Mouse (Mus musculus): ENCODE measurements around the gene Sec14l3.
"Not testable (repeated sequence)": the region's sequence is repeated elsewhere in the genome, so short reads cannot be mapped to it uniquely, and the experiment has no call there.

Sec14l3 gene

GRCm38 (mm10) chr11:4103522-4103921, 38.9 kb downstream of the Sec14l3 start:
- no peak for DNase-seq

- DNase-seq, result no peak
Observed at GRCm38 (mm10) chr11:4104989-4105388, 40.3 kb downstream of the Sec14l3 start.

DNA sequence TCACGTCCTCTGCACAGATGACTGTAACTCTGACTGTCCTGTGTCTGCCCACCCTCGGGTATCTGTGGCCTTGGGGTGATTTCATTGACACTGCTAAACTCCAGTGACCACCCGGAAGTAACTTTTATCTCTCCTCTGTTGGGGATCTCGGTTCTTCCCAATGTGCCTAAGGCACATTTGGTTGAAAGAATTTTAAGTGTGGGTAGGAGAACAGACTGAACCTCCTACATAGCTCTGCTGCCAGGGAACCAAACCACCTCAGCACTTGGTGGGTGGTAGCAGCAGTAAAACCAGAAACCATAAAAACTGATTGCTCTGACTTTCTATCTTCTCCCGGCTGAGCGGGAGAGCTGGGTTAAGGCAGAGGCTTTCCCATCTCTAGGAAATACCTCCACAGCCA, 40.8 kb downstream of the Sec14l3 start:
- no peak for DNase-seq

GRCm38 (mm10) chr11:4107901-4108300, 43.3 kb downstream of the Sec14l3 start:
- not testable (repeated sequence) for DNase-seq

DNA sequence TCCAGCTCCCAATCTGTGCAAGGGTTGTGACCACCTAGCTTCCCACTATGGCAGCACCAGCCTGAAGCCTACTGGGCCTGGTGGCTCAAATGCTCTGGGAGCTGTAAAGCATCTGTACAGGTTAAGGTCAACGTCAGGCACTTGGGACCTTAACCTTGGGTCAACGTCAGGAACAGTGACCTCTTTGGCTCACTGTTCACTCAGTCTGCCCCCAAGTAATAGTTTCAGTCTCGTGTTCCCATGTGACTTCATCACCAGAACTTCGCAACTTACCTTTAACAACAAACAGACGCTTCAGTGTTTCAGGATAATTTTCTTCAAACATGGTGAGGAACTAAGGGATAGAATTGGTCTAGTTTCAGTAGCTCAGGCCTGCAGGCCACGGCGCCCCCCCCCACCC, 44.0 kb downstream of the Sec14l3 start:
- DNase-seq, result no peak

GRCm38 (mm10) chr11:4112033-4112432, 47.4 kb downstream of the Sec14l3 start:
- no peak for DNase-seq

DNA sequence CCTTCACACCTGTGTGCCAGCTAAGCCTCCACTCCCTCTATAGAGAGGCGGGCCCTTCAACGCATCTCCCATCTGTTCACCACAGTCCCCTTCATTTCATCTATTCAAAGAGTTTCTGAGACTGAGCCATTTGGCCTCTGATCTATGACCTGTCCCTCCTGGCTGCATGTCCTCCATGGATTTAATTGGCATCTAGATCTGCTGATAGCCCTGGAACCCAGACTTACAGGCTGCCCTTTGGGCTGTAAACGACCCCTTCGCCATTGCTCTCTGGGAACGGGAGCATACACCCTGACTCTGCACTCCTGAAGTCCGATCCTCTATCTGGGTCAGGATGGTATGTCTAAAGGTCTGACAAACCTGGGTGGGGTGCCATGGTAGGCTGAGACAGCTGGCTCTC, 48.2 kb downstream of the Sec14l3 start:
- no peak for DNase-seq

DNA sequence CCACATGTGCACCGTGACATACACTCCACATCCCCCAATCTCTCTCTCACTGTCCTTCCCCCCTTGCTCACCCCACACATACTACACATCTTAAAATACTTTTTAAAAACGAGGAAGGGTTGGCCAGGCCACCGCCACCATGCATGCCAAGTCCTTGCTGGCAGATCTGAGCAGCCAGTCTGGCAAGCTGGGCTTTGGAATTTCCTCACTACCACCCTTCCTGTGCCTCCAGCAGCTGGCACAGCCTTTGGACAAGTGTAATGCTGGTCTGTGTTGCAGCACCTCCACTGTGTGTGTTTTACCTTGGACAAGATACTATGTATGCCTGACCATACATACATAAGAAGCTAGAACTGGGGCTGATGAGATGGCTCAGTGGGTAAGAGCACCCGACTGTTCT, 48.9 kb downstream of the Sec14l3 start:
- DNase-seq, result no peak

- DNase-seq, result no peak
Observed at GRCm38 (mm10) chr11:4113970-4114369, 49.3 kb downstream of the Sec14l3 start.

DNA sequence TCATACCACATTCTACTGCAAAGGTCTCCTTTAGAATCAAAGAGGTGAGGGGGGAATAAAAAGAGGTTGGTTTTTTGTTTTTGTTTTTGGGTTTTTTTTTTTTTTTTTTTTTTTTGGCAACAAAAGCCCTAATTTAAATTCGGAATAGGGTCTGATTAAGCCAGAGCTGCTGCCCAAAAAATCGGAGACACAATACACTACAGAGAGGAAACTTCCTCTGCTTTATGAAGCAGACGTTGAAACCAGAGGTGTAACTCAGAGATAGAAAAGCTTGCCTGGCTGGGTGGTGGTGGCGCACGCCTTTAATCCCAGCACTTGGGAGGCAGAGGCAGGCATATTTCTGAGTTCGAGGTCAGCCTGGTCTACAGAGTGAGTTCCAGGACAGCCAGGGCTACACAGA, 49.9 kb downstream of the Sec14l3 start:
- DNase-seq, result not testable (repeated sequence)

DNA sequence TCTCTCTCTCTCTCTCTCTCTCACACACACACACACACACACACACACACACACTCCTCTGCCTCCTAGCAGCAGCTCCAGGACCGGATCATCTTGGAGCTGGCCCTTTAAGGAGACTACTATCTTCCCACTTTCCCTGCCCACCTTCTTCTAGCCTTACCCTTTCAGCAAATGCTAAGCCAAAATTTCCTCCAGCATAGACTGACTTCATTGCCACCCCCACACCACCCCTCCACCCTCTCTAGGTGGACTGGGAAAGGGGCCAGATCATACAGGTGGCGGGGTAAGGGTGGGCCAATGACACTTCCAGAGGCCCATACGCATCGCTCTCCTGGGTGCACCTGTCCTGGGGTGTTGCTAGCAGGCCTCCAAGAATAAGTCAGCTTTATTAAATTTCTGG, 50.8 kb downstream of the Sec14l3 start:
- DNase-seq, result no peak

GRCm38 (mm10) chr11:4116458-4117141, 52.0 kb downstream of the Sec14l3 start:
- peak; percentile 27 for DNase-seq

DNA sequence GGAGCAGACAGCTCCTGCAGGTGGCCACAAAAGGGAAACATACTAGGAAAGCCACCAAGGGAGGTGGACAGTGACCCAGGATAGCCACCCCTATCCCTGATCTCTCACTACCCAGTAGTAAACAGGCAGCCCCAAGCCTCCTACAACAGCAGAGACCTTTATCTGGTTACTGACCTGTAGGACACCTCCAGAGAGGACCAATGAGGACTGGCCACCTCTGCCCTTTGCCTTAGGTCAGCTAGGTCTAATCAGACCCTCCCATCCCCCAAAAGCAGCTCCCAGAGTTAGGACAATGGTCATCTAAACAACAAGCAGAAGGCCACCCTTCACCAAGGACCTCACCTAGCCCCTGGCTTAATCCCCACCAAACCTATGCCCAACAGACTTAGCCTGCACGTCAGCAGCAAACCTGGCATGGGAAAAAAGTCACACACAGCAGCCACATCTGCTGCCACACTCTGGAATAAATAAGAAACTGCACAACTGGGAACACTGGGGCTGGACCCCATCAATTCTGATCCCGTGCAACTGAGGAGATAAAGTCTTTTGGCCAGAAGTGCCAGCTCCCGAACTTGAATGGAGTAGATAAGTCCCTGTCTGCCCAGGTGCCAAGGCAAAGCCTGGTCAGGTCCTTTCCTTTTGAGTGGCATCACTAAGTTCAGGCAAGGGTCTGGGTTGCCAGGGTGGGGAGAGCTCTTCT, 52.9 kb downstream of the Sec14l3 start:
- DNase-seq, result no peak

GRCm38 (mm10) chr11:4118081-4118921, 53.7 kb downstream of the Sec14l3 start:
- DNase-seq, result peak; percentile 86

GRCm38 (mm10) chr11:4119635-4120034, 55.0 kb downstream of the Sec14l3 start:
- DNase-seq, result no peak

DNA sequence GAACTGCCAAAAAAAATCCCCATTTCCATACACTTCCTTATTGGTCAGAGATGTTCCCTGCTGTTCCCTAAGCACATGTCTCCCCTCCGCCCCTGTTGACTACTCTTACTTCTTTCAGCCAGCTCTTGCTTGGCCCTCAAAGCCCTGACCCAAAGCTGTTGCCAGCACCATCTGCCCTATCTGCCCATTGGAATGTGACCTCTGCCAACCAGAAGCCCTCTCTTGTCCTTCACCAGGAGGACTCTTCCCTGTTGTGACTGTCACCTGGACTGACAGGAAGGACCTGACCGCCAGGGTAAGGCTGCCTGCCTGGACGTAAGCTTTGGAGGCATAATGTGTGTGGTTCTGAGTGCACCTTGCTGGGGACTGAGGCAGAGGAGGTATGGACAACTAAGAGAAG, 57.0 kb downstream of the Sec14l3 start:
- DNase-seq, result no peak

GRCm38 (mm10) chr11:4122226-4122625, 57.6 kb downstream of the Sec14l3 start:
- no peak for DNase-seq

DNA sequence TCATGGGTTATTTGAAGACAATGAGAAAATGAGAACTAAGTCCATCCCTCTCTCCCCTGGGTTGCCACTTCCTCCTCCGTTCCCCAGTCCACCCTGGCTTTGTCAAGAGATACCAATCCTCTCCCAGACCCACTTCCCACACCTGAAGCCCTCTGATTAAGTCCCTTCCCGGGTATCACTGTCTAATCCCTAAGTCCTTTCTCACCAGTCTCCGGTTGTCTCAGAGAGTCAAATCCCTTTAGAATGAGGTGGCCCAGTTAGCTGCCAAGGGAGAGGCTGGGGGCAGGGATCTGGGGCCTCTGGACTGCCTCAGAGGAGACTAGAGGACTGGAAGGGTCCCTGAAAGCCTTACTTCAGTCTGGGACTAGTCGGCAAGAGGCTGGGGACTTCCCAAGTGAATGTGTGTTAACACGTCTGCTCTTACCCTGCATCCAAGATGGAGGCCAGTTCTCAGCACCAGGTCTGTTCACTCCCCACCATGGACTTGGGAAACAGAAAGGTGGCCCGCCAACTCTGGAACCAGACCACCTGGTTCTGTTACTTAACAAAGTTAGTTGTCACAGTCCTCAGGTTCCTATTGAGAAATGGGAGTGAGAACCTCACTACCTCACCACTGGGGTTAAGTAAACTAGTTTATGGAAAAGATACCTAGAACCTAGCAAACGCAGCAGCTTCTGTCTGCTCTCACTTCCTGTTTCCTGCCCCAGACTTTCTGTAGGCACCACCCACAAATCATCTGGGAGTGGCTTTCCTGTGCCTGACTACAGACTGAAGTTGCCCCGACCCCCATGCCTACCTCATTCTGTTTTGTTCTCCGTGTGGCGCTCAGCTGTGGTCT, 58.3 kb downstream of the Sec14l3 start, which contains the start of gene Sec14l2:
Gene Sec14l2, minus strand, starts transcription at position 674 of the 838 bp plus-strand sequence.
- DNase-seq, result no peak

- DNase-seq, result no peak
Observed at GRCm38 (mm10) chr11:4123922-4124321, 59.3 kb downstream of the Sec14l3 start.

GRCm38 (mm10) chr11:4127059-4127458, 62.4 kb downstream of the Sec14l3 start:
- no peak for DNase-seq
